Mouse (Mus musculus) neural tube, embryonic 15.5 days (tissue): ENCODE data around the gene Ces1e. TPM values are rescaled to one million over a fixed set of nuclear protein-coding genes. Genes with fewer than 3 reads are reported as not detected.

ENCODE experiments used
- ATAC-seq: fragments of 200-750 bp; cut with Nextera tagmentation; 2 replicates; pipeline ENCODE4 v1.8.0; 2017; ENCODE audit warnings: mild to moderate bottlenecking, moderate TSS enrichment, moderate library complexity; ENCODE audit not compliant: low FRiP score
- H3K27ac ChIP-seq: fragments of 300-500 bp; sonication (generic); replicated peaks from 2 replicates; pipeline ENCODE4 v1.5.1; 2015; ENCODE audit warnings: mild to moderate bottlenecking, inconsistent platforms
- H3K27me3 ChIP-seq: fragments of 300-500 bp; sonication (generic); replicated peaks from 2 replicates; pipeline ENCODE4 v1.6.1; 2015; ENCODE audit warnings: inconsistent platforms
- H3K36me3 ChIP-seq: fragments of 300-500 bp; sonication (generic); 2 replicates; pipeline ENCODE4 v1.6.1; 2015; ENCODE audit warnings: inconsistent platforms
- H3K4me1 ChIP-seq: fragments of 300-500 bp; sonication (generic); 2 replicates; pipeline ENCODE4 v1.6.1; 2015; ENCODE audit warnings: inconsistent platforms
- H3K4me2 ChIP-seq: fragments of 300-500 bp; sonication (generic); 2 replicates; pipeline ENCODE4 v1.6.1; 2015; ENCODE audit warnings: inconsistent platforms, mild to moderate bottlenecking, moderate library complexity
- H3K4me3 ChIP-seq: fragments of 300-500 bp; sonication (generic); replicated peaks from 2 replicates; pipeline ENCODE4 v1.5.1; 2015; ENCODE audit warnings: mild to moderate bottlenecking, inconsistent platforms
- H3K9ac ChIP-seq: fragments of 300-500 bp; sonication (generic); replicated peaks from 2 replicates; pipeline ENCODE4 v1.6.1; 2015; ENCODE audit warnings: mild to moderate bottlenecking, inconsistent platforms
- H3K9me3 ChIP-seq: fragments of 300-500 bp; sonication (generic); replicated peaks from 2 replicates; pipeline ENCODE4 v1.6.1; 2016; ENCODE audit warnings: inconsistent platforms
- WGBS: fragments of 180-500 bp; shearing (Covaris S2); methylation state at CpG from one replicate; pipeline ENCODE4 v1.1.7; 2015; ENCODE audit warnings: mixed read lengths; 5-methylcytosine and 5-hydroxymethylcytosine counted together
- polyA plus RNA-seq: library from polyadenylated mRNA; unstranded; fragments of >200 nt; fragmentation: Nextera tagmentation; extraction: Ambion mirVana; gene quantifications from 2 replicates; pipeline ENCODE4 v1.2.1, GENCODE M21; 2015

Gene Ces1e
- polyA plus RNA-seq, result not detected in 2 replicates

DNA sequence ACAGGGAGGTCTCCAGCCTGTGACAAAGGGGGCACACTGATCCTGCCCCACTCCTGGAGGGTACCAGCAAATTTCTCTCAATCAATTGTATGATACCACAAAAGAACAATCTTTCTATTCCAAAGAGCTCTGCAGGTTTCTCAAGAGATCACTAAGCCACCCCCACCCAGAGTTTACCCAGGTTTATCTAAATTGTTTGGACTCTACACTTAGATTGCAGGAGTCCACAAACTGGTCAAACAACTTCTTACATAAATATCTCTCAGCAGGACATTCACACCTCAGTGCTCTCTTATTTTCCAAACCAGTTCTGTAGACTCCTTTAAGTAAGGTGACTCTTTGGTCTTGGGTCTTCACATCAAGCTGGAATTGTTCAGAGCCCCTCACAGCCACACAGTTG lies at the start of gene Ces1e:
Gene Ces1e, minus strand, starts transcription at position 174 of the 400 bp plus-strand sequence.
- Histone ChIP-seq H3K9ac (no peak within 1 kb of the TSS), H3K27ac (no peak within 1 kb of the TSS), H3K4me3 (no peak within 1 kb of the TSS), H3K9me3 (no peaks in the 10 kb centered on the region), H3K4me1 (no peaks in the 10 kb centered on the region), H3K4me2 (no peak within 1 kb of the TSS), H3K27me3 (no peaks in the 10 kb centered on the region), H3K36me3 (no peaks in the 10 kb centered on the region)
- ATAC-seq, result no peak

DNA sequence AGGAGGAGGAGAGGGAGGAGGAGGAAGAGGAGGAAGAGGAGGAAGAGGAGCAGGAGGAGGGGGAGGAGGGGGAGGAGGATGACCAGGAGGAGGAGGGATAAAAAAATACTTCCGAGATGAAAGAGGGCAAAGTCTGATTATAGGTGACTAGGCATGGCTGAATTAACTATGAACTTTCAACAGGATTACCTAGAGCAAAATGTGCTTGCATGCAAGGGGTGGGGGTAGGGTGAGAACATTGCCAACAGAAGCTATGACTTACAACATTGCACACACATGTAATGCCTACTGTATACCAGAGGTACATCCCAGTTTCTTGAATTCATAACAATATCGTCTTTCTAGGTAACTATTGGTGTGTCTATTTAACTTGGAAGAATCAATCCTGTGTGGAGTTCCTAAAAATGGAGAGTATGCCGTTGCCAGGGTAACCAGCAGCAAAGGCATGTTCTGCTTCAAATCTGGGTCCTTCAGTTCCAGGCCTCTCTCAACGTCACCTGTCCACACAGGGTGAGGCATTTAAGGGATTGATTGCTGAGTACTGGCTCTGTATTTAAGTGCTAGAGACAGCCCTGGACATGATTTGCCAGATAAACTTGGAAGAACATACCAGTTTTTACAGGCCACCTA lies 48.9 kb upstream of the Ces1e start:
- Histone ChIP-seq H3K4me3 (no peak overlapping the region), H3K4me2 (no peak overlapping the region)

DNA sequence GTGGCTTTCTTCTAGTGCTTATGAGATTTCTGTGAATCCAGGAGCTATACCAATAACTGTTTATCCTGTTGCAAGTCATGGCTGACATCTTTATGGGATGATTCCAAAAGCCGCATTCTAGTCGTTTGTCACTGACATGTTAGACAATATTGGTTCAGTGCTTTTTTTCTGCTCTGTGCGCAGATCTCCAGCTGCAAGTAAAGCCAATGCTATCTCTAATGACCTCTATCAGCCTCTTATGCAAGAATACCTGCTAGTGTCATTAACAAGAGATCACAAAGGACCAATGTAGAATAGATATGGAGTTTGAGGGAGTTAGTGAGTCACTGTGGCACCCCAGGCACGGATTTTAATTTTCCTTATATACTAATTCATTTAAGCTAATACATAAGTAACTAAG lies 45.2 kb upstream of the Ces1e start:
- no peaks in the 10 kb centered on the region for H3K9me3 ChIP-seq
- no peak overlapping the region for H3K27ac ChIP-seq
- ATAC-seq, result no peak
- H3K9ac ChIP-seq, result no peak overlapping the region
- no peak overlapping the region for H3K4me2 ChIP-seq
- no peaks in the 10 kb centered on the region for H3K4me1 ChIP-seq
- H3K27me3 ChIP-seq, result no peaks in the 10 kb centered on the region
- WGBS, result 77% methylated on average over 4 of the region's 4 CpGs
- H3K36me3 ChIP-seq, result no peaks in the 10 kb centered on the region
- no peak overlapping the region for H3K4me3 ChIP-seq

More for the DNA sequence above, 48.9 kb upstream of the Ces1e start:
- Histone ChIP-seq H3K4me1 (no peaks in the 10 kb centered on the region), H3K27me3 (no peaks in the 10 kb centered on the region), H3K9me3 (no peaks in the 10 kb centered on the region), H3K9ac (no peak overlapping the region), H3K27ac (no peak overlapping the region), H3K36me3 (no peaks in the 10 kb centered on the region)
- WGBS, result 84% methylated on average over 4 of the region's 4 CpGs
- no peak for ATAC-seq

DNA sequence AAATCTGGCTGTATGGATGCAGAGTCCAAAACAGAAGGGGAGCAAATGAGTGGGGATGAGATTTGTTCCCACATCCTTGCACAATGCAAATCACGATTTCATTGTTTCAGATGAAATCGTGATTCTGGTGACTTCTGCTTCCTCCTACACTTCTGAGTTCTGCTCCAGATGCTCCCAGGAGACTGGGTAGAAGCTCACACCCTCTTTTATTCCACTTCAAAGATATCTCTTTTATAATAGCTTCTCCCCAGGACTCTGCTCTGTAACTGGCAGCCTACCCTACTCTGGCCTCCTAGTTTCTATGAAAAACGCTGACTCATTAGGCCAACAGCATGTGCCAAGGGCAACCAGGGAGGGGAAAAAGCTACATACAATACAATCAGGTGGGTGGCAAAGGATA lies 43.9 kb upstream of the Ces1e start:
- no peak overlapping the region for H3K4me2 ChIP-seq
- no peaks in the 10 kb centered on the region for H3K4me1 ChIP-seq
- no peaks in the 10 kb centered on the region for H3K27me3 ChIP-seq
- H3K36me3 ChIP-seq, result no peaks in the 10 kb centered on the region
- WGBS, result 93% methylated on average over 3 of the region's 3 CpGs
- ATAC-seq, result no peak
- no peak overlapping the region for H3K9ac ChIP-seq
- no peak overlapping the region for H3K4me3 ChIP-seq
- no peaks in the 10 kb centered on the region for H3K9me3 ChIP-seq
- no peak overlapping the region for H3K27ac ChIP-seq

DNA sequence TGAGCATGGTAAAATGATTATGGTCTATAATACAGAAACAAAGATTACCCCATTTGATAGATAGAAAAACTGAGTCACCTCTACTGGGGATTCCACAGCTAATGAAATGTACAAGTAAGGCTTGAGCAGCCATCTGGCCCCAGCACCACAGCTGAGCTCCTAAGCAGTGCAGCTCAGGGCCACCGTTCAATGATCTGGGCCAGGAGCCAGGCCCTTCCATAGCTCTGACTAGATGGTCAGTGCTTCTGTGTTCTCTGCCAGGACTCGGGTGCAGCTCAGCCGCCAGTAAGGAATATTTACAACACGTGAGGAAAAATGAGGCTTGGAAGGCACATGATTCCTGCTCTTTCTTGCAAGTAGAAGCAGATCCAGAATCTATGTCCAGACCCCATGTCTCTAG lies 43.3 kb upstream of the Ces1e start:
- H3K9me3 ChIP-seq, result no peaks in the 10 kb centered on the region
- H3K36me3 ChIP-seq, result no peaks in the 10 kb centered on the region
- H3K4me2 ChIP-seq, result no peak overlapping the region
- H3K4me3 ChIP-seq, result no peak overlapping the region
- WGBS, result 79% methylated on average over 4 of the region's 4 CpGs
- H3K27ac ChIP-seq, result no peak overlapping the region
- no peaks in the 10 kb centered on the region for H3K4me1 ChIP-seq
- ATAC-seq, result no peak
- no peak overlapping the region for H3K9ac ChIP-seq
- H3K27me3 ChIP-seq, result no peaks in the 10 kb centered on the region

DNA sequence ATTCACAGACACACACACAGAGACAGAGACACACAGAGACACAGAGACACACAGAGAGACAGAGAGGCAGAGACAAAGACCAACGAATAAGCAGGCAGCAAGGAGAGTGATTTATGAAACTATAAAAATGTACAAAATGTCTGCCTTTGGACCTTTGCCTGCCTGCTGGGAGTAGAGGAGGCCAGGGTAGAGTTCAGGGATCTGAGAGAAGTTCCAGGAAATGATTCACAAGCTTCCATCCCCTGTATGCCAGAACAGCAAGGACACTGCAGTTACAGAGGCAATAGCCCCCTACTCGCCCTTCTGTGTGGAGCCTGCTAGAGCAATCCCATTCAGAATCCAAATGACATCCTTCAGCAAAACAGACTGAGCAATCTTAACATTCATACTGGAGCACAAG lies 32.0 kb upstream of the Ces1e start:
- WGBS, result 51% methylated on average over 2 of the region's 2 CpGs
- no peak for ATAC-seq

DNA sequence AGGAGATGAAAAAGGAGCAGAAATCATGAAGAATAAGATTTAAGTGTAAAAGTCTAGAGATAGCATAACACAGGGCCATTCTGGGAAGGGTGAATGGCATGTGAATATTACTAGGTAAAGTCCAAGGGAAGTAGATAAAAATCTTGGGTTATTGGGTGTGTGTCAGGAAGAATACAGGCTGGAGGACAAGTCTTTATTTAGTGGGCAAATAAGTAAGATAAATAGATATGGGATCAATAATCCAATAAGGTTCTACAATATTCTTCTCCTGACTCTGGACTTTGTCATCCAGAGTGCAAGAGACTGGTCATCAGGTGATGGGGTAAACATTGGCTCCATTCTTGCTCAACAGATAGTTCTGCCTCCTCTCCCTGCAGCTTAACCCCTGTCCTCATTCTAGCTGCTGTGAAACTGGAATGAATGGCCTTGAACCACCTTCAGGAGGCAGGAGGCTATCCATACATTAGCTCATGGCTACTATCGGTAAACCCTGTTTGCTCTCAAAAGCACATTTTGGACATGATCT lies 23.0 kb upstream of the Ces1e start:
- 95% methylated on average over 1 of the region's 1 CpGs for WGBS
- Histone ChIP-seq H3K9me3 (no peaks in the 10 kb centered on the region), H3K36me3 (no peaks in the 10 kb centered on the region), H3K27me3 (no peaks in the 10 kb centered on the region), H3K4me3 (no peak overlapping the region), H3K27ac (no peak overlapping the region), H3K4me1 (no peaks in the 10 kb centered on the region), H3K4me2 (no peak overlapping the region), H3K9ac (no peak overlapping the region)
- no peak for ATAC-seq

More for the DNA sequence above, 32.0 kb upstream of the Ces1e start:
- Histone ChIP-seq H3K27me3 (no peaks in the 10 kb centered on the region), H3K36me3 (no peaks in the 10 kb centered on the region), H3K4me2 (no peak overlapping the region), H3K4me3 (no peak overlapping the region), H3K4me1 (no peaks in the 10 kb centered on the region), H3K27ac (no peak overlapping the region), H3K9ac (no peak overlapping the region), H3K9me3 (no peaks in the 10 kb centered on the region)

DNA sequence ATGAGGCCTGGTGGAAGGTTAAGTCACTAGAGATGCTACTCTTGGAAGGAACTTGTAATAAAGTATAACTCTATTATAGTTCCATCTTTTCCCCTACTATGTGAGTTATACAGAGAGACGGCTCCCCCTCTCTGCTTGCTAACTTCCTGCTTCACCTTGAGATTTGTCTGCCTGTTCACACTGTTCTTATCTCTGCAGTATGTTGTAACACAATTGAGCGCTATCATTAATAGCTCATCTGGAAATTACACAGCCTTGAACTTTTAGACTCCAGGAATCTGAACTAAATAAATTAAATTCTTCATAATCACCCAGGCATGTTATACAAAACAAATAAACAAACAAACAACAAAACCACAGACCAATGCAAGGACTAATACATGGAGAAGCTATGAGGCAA lies 16.6 kb upstream of the Ces1e start:
- Histone ChIP-seq H3K36me3 (no peaks in the 10 kb centered on the region), H3K4me2 (no peak overlapping the region), H3K4me3 (no peak overlapping the region), H3K9ac (no peak overlapping the region), H3K4me1 (no peaks in the 10 kb centered on the region), H3K27me3 (no peaks in the 10 kb centered on the region), H3K9me3 (no peaks in the 10 kb centered on the region), H3K27ac (no peak overlapping the region)
- WGBS, result 92% methylated on average over 2 of the region's 2 CpGs
- no peak for ATAC-seq

DNA sequence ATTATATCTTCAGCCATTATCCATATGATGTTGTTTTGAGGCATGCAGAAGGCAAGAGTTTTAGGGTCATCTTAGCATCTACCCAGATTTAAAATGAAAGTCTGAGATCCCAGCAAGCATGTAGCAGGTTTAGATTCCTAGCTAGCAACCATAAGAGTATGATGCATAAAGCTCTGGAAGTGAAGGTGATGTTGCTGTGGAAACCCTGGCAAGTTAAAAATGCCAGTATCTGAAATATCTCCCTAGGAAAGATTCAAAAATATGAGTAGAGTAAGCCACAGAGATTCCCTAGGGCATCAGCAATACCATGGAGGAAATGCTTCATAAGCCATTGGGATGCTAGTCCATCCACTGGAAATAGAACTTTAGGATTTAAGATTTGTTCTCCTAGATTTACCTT lies 10.5 kb upstream of the Ces1e start:
- no peaks in the 10 kb centered on the region for H3K4me1 ChIP-seq
- H3K9ac ChIP-seq, result no peak overlapping the region
- no peak overlapping the region for H3K27ac ChIP-seq
- H3K27me3 ChIP-seq, result no peaks in the 10 kb centered on the region
- no peak overlapping the region for H3K4me2 ChIP-seq
- H3K36me3 ChIP-seq, result no peaks in the 10 kb centered on the region
- H3K4me3 ChIP-seq, result no peak overlapping the region
- no peaks in the 10 kb centered on the region for H3K9me3 ChIP-seq
- no peak for ATAC-seq

DNA sequence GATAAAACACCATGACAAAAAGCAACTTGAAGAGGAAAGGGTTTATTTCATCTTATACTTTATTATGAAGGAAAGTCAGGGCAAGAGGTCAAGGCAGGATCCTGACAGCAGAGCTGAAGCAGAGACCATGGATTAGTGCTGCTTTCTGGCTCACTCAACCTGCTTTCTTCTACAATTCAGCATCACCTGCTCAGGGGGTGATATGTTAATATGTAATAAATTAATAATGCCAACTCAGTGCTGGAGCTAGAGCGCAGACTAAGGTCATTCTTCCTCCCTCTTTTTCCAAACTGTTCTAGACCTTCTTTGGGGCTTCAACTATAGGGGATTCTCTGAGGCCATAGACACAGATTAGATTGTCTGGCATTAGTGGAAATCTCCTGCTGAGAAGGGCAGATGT lies 6.3 kb upstream of the Ces1e start:
- 96% methylated on average over 1 of the region's 1 CpGs for WGBS
- no peak overlapping the region for H3K4me2 ChIP-seq
- no peaks in the 10 kb centered on the region for H3K27me3 ChIP-seq
- H3K4me1 ChIP-seq, result no peaks in the 10 kb centered on the region
- H3K9ac ChIP-seq, result no peak overlapping the region
- no peaks in the 10 kb centered on the region for H3K36me3 ChIP-seq
- H3K9me3 ChIP-seq, result no peaks in the 10 kb centered on the region
- H3K27ac ChIP-seq, result no peak overlapping the region
- ATAC-seq, result no peak
- H3K4me3 ChIP-seq, result no peak overlapping the region

DNA sequence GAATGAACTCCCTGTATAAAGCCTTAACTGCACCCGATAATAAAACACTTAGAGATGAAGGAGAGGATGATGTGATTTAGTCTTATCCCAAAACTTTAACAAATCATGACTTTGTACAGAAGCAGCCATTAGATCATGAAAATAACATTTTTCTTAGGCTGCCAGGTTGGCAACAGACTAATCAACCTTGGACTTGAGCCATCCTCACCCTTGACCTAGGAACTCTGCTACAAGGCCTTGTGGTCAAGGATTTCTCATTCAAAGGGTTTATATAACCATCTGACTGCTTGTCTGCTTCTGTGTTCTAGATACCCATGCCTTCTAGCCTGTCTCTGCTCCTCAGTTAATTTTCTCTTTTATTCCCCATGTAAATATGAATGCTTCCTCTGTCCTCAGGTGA lies 5.3 kb upstream of the Ces1e start:
- 92% methylated on average over 1 of the region's 1 CpGs for WGBS
- H3K9ac ChIP-seq, result no peak overlapping the region
- H3K4me1 ChIP-seq, result no peaks in the 10 kb centered on the region
- no peaks in the 10 kb centered on the region for H3K27me3 ChIP-seq
- no peaks in the 10 kb centered on the region for H3K9me3 ChIP-seq
- H3K4me2 ChIP-seq, result no peak overlapping the region
- H3K36me3 ChIP-seq, result no peaks in the 10 kb centered on the region
- H3K27ac ChIP-seq, result no peak overlapping the region
- H3K4me3 ChIP-seq, result no peak overlapping the region
- no peak for ATAC-seq

DNA sequence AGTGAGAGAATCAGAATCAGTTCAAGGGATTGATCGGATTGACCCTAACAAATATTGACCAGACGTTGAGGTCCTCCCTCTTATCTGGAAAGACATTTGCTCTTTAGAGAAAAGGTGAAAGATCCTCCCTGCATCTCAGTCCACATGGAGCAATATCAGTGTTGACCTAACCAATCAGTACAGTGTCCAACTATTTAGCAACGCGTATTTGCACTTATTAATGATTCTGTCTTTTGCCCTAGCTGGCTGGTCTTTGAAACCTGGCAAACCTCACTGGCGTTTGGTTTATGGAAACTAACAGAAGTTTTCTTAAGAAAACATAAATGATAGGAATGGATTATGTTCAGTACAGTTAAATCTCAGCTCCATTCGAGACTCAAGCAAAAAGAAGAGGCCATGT lies 4.6 kb upstream of the Ces1e start:
- Histone ChIP-seq H3K27ac (no peak overlapping the region), H3K36me3 (no peaks in the 10 kb centered on the region), H3K4me3 (no peak overlapping the region), H3K9me3 (no peaks in the 10 kb centered on the region), H3K27me3 (no peaks in the 10 kb centered on the region), H3K4me1 (no peaks in the 10 kb centered on the region), H3K4me2 (no peak overlapping the region), H3K9ac (no peak overlapping the region)
- 94% methylated on average over 6 of the region's 6 CpGs for WGBS
- no peak for ATAC-seq
